Mouse (Mus musculus): ENCODE measurements around the gene Fto.

Gene Fto

DNA sequence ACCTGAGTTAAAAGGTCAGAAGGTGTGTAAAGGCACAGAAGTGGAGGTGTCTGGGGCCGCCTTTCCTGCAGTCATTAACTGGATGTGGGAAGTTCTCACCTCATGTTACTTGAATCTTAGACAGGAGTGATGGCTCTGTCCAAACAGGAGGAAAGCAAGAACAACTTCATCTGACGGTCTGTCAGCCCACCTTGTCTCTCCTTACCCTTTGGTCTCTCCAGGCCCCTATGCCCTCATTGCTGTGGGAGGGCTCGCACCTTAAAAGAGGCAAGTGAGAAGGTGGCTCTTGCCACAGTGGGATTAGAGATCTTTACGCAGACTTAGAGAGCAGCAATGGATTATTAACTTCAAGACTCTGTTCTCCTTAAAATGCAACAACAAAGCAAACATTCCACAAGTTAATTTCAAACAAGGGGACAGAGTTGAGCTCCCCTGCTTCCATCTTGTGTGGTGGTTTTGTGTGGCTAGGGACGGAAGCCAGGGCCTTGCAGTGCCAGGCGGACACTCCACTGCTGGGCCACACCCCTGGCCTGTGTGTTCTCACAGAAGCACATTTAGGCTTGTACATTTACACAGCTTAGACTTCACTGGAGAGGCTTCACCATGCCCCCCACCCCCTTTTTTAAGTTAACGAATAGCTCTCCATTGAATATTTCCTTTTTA is 135.5 kb downstream of the Fto start:
- DNase-seq (ENCODE audit: low spot score in 2 of 2) = no peak

DNA sequence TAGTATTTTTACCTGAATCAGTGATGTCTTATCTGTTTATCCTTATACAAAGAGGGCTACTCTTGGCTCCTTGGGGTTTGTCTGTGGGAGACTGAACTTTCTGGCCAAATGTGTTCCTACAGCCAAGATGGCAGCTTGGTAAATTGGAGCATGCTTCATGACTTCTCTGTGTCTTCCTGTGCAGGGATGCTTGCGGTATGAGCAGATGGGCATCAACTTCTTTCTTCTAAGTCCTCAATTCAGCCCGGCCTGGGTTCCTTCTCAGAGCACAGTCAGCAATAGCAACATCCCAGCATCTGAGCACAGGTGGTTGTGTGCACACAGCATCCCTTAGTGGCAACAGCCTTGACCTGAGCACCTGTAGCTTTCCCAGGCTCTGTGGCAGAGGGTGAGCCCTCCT is 141.6 kb downstream of the Fto start:
- DNase-seq (ENCODE audit: low spot score in 2 of 2) = no peak

DNA sequence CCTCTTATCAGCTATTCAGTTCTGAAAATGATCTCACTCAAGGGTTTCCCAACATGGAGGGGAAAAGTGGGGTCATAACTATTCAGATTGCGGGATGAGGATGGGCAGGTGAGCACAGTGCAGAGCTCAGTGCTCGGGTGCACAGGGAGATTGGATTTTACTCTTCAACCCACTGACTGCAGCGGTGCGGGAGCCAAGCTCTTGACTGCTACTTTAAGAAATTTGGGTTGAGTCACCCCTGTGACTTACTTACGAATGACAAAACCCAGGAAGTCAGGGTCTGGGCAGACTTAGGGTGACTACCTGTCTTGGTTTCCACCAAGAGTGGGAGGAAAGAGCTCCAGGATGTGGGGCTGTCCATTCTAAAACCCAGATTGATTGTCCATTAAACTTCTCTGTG is 142.3 kb downstream of the Fto start:
- no peak for DNase-seq (ENCODE audit: low spot score in 2 of 2)

DNA sequence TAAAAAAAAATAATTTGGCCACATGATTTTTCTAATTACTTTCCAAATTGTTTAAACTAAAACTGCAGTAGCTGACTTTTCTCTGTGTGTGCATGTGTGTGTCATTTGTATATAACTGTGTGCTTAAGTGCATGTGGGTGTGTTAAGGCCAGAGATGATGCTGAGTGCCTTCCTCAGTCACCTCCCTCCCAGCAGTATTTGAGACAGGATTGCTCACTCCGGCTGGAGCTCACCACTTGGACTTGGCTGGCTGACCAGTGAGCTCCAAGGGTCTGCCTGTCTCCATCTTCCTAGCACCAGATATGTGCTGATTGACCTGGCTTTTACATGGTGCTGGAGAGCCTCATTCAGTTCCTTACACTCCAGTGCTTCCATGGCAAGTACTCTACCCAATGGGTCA is 144.7 kb downstream of the Fto start:
- no peak for DNase-seq (ENCODE audit: low spot score in 2 of 2)

DNA sequence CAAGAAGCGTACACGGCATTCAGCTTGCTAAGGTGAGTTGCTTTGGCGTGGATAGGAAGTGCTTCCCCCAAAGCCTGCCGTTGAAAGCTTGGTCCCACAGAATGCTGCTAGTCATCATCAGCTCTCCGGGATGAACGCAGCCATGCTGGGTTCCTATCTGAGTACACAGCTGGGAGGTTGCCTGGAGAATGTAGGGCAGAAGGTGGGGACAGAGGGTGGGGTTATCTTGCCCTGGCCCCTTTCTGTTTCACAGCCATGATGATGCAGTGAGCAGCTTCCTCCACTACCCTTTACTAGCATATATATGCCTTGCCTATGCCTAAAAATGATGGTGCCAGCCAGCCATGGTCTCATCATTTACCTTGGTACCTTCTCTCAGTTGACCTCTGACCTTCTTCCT is 147.6 kb downstream of the Fto start:
- no peak for DNase-seq (ENCODE audit: low spot score in 2 of 2)

DNA sequence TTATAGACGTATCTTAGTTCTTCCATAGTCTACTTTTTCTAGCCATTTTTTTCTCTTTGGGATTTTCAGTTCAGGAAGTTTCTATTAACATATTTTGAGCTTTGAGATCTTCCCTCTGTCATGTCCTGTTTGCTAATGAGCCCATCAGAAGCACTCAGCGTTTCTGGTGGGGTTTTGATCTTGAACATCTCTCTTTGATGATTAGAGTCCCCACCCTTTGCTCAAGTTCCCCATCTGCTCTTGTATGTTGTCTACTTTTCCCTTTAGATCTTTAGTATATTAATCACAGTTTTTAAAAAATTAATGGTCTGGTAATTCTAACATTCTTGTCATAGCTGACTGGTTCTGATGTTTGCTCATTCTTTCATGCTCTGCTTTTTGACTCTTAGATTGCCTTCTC is 150.4 kb downstream of the Fto start:
- DNase-seq (ENCODE audit: low spot score in 2 of 2) = no peak

DNA sequence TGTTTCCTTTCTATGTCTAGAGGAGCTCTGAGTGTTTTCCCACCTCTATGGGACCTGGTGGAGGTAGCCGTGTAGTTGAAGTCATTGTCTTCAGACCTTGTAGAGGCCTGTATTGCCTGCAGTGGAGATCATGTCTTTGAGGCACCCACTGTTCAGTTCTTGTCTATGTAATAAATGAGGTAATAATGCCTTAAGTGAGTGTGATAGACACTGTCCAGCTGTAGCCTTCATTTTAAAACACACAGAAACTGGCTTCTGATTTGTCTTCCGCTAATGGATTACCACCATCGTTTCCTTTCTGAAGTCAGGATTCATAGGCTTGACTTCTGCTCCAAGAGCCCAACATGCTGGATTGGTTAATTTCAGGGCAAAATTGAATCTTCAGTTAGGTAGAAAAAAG is 154.1 kb downstream of the Fto start:
- no peak for DNase-seq (ENCODE audit: low spot score in 2 of 2)

DNA sequence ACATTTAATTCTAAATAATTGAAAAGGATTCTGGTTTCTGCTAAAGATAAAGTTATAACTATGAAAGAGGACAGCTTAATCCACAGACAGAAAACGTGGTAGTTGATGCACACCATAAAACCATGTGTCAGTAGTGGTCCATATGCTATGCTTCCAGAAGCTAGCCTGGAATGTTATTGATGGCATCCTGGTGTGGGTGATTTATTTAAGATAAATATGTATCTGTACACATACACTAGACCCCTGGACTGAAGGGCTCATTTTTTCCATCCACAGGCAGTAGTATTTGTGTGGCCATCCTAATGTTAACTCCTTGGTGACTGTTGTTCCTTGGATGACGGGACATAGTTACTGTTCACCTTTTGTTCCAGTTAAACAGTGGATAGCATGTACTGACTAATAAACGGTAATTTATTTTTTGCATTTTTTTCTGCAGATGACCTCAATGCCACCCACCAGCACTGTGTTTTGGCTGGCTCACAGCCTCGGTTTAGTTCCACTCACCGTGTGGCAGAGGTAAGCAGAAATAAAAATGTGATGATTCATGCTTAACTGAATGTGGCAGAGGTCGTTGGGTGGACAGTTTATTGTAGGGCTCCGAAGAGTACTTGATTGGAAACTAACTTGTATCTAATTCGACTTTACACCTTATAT is 154.7 kb downstream of the Fto start:
- DNase-seq (ENCODE audit: low spot score in 2 of 2) = no peak

DNA sequence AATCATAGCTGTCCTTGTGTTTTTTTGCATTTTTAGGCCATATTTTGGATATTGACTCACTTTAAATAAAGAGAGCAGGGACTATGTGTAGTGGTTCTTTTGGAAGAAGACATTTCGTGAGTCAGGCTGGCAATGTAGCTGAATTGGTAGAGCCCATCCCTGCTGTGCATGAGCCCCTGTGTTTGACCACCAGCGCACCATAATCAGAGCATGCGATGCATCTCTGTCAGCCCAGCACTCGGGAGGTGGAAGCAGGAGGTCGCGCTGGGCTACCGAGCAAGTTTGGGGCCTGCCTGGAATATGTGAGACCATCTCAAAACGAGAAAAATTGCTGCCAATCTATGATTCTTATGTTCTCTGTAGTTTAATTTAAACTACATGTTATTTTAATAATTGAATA is 156.1 kb downstream of the Fto start:
- DNase-seq (ENCODE audit: low spot score in 2 of 2) = no peak

DNA sequence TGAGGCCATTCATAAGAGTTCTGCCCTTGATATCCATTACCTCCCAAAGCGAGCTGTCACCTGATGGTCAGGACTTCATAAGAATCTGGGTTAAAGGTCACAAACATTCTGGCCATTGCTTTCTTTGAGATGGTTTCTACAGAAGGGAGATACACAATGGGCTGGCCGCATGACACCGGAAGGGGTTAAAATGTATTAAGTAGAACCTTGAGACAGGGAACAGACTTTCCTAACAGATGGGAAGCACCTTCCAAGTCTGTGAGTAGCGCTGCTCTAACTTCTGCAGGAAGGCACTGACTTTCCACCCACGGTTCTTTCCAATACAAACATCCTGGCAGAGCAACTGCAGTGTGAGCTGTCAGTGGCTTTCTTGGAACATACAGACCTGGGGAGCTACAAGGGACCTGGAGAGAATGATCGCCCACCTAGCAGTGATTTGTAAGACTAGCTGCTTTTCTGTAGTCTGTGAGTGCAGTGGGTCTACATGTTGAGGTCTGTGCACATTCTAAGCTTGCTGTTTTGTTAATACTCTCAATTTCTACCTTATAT is 161.5 kb downstream of the Fto start:
- DNase-seq (ENCODE audit: low spot score in 2 of 2) = no peak

DNA sequence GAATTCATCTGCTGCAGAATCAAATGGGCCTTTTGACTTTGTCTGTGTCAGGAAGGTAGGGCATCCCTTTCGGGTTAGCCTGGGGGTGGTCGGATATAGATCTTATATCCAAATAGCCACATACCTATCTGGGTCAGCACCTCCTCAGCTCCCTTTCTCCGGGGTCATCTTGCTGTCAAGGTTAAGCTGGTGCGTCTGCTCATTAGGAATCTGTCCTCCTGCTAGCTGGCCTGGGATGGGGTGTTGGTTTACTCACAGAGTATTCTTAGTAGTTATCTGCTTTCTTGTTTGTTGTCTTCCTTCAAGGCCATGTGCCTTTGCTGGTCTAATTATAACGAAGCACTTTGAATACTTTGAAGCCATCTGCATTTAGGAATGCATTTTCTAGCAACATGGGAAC is 163.7 kb downstream of the Fto start:
- no peak for DNase-seq (ENCODE audit: low spot score in 2 of 2)

DNA sequence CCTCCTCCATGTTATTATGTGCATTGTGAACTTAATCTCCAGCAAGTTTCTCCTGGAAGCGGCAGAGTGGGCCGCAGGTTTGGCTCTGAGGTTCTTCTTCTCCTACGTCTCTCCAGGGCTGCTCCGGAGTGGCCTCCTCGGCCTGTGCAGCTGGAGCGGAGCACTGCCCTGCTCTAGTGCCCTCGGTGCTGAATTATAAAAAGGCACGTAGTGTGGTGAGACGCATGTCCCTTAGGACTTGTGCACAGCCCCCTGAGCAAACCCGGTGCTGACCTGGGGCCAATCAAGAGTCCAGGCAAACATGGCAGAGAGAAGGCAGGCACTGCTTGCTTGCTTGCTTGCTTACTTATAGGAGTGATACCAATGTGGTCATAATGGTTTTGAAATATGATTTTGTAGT is 164.1 kb downstream of the Fto start:
- no peak for DNase-seq (ENCODE audit: low spot score in 2 of 2)

DNA sequence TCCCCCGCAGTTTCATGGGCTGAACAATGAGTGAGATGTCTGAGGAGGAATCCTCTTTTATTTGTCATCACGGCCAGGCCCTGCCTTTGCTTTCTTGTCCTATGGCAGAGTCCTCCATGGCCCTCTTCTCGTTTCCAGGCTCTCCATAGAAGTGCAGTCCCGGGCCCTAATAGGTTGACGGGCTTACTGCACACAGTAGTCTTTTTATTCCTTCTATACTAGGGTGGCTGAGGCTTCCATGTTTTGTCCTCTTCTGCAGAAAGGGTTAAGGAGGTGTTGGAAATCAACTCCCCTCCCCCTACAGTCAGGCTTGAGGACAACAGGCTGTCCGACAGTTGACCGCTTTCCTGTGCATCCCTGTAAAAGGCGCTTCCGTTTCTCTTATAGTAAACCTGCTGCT is 169.2 kb downstream of the Fto start:
- DNase-seq (ENCODE audit: low spot score in 2 of 2) = peak in 1 of 2 experiments; percentile 47

DNA sequence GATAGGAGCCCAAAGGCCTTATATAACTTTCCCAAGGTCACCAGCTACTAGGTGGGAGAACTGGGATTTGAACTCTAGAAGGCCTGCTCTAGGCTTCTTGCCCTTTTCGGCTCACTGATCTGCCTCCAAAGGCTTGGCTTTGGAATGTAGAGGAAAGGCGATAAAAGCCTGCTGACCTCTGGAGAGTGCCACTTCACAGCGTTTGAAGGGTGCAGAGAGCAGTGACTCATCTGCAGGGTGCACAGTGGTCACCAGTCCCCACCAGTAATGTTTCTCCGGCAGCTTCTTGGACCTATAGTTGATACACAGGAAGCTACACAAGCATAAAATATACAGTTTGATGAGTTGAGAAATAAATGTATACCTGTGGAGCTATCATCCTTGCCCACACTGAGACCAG is 173.1 kb downstream of the Fto start:
- no peak for DNase-seq (ENCODE audit: low spot score in 2 of 2)

DNA sequence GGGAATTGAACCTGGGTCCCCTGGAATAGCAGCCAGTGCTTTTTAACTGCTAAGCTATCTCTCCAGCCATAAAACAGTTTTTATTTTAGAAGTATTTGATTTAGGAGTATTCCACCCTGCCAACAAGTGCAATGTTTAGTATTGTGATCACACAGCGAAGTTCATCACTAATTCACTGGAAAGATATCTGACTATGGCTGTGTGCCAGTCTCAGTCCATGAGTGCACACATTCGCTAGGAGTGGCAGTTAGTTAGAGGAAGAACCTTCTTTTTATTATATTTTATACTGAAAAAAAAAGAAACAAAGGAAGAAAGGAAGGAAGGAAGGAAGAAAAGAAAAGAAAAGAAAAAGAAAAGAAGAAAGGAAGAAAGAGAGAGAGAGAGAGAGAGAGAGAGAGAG is 174.1 kb downstream of the Fto start:
- no peak for DNase-seq (ENCODE audit: low spot score in 2 of 2)

DNA sequence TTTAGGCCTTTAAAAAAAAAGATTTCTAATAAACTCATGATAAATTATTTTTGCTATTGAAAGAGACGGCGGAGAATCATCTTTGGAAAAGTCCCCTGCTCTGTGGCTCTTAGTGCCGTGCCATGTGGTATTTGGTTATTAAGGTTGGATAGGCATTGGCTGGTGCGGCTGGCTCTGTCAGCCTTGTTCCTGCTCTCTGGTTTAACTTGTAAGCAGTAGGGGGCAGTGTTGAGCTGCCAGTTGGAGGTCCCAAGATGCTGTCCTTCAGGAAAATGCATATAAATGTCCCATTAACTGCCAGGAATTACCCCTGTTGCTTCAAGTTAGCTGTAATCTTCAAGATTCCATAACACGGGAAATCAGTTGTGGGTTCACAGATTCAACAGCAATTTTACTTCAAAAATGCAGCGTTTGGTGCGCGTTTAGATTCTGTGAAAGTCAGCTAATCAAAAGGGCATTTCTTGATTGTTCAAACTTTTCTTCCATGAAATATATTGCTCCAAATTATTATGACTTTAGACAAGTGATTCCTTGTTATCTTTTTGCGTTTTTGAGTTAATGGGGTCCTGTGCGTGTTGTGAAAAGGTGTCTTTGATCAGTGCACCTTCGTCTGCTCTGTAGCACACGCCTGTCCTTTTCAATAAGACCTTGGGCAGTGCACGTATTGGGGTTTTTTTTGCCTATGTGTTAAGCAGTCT is 174.9 kb downstream of the Fto start:
- no peak for DNase-seq (ENCODE audit: low spot score in 2 of 2)

DNA sequence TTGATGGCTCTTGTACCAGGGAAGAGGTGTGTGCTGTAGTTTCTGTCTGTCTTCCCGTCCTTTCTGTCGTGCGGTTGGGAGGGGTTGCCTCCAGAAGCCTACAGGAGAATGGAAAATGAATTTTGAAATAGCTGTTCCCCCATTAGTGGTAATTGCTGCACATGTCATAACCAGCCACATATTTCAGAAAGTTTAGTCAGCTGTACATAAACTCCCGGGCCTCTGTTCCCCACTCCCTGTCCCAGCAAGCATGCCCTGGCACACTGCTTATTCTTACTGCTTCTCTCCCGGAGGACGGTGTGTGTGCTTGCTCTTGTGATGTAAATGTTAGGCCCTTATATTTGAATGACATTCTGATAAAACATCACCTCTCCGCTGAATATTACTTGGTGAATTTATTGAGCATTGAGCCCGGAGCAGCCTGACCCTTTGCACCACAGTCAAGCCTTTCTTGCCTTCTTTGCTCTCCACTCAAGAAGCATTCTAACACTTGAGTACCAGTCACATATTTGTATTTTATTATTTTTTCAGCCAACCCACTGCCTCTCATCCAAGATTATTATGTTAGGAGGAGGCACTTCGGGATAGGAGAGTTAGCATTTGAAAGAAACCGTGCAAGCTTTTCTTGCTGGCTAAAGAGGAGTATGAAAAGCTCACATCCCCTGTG is 175.6 kb downstream of the Fto start:
- DNase-seq (ENCODE audit: low spot score in 2 of 2) = peak in 1 of 2 experiments; percentile 35

DNA sequence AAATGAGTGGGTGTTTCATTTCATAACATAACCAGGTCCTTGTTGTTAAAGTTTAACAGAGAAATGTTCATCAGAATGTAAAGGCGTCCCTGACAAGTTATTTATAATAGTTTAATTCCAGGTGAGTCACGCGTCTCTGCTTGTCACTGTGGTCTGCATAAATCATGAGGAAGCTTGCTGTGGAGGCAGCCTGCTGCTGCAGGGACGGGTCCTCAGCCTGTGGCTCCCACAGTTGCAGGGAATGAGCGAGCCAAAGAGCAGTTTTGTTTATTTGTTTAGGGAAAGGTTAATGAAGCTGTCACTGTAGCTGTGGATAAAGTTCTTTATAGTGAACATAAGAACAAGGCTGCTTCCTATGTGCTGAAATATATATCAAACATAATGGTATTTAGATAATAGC is 176.7 kb downstream of the Fto start:
- DNase-seq (ENCODE audit: low spot score in 2 of 2) = no peak

DNA sequence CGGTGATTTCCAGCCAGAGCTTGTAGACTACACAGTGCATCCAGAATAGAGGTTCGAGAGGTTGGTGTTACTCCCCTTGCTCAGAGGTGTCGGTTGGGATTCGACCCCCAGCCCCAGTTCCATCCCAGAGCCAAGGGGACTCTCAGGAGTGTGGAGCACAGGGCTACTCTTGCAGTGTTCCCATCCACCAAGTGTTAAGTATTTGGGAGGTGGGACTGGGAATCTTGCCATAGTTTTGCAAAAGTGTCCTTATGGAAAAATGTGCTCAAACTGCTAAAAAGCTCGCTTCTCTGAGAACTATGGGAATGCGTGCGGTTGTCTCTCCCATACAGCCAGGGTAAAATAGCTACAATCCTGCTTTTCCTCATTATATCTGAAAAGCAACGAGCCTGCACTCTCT is 180.0 kb downstream of the Fto start:
- no peak for DNase-seq (ENCODE audit: low spot score in 2 of 2)

DNA sequence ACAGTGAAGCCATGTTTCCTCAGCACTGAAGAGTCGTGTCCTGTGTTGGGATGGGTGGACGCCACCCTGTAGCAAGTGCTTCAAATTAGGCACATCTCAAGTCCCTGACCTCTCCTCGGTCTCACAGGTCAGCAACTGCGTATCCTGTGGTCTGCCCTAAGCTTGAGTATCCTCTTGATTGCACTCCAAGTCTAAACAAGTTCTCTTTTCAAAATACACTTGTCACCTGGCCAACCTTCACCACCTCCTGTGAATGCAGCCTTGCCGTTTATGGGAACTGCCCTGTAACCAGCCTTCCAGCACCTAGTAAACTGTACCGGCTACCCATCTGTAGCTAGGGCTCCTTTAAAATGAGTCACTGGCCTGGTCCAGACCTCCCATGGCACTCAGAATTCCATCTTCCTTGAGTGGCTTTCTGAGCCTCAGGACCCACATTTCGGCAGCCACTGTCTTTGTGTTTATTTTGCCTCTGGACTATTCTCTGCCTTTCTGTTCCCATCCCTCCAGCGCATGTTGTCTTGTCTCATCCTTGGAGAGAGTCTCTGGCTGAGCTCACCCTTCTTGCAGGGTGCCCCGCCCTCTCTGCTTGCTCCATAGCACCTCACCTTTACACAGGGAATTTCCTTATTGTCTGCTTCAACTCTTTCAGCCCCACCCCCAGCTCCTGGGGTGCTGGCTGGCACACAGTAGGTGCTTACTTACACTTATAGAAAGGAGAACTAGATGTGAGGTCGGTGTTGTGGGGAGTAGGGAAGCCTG is 181.4 kb downstream of the Fto start:
- no peak for DNase-seq (ENCODE audit: low spot score in 2 of 2)

DNA sequence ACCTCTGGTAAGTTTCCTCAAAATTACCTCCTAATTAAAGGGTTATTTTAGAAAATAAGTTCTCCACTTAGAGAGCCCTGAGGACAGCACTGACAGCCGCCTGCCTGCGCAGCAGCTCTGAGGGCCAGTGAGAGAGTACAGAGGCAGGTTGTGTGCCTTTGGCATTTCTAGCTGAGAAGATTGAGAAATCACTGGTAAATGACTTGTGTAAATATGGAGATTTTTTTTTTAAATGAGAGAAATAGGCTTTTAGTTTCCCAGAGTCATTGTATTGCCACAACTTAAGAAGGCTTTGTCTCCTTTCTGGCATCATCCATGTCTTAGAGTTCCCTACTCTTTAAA is 181.9 kb downstream of the Fto start:
- no peak for DNase-seq (ENCODE audit: low spot score in 2 of 2)

DNA sequence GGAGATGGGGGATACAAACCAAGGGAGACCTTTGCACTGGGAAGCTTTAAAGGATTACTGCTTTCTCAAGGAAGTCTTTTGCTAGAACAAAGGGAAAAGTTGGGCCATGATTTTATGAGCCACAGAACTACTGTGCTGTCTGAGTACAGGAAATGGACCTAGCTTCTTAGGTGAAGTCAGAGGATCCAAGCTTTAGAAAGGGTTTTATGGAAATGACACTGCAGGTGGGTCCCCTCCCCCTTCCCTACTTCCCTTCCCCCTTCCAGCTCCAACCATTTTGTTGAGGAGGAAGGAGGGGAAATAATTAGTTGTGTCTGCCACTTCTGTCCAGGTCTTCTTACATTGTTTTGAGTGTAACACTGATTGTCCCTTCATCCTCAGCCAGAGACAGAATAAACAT is 182.7 kb downstream of the Fto start:
- no peak for DNase-seq (ENCODE audit: low spot score in 2 of 2)

Measured in urinary bladder, postnatal 4 days (tissue).